Mouse (Mus musculus): ENCODE measurements around the gene 1700016C15Rik.
A peak's percentile ranks its signal among the peaks of the same experiment; 100 is the strongest.

Gene 1700016C15Rik

GRCm38 (mm10) chr1:177717057-177717835 lies 12.4 kb upstream of the 1700016C15Rik start:
- DNase-seq (ENCODE audit: low spot score), result no peak

- no peak for DNase-seq (ENCODE audit: low spot score)
Measured at GRCm38 (mm10) chr1:177718340-177719028, 11.1 kb upstream of the 1700016C15Rik start.

GRCm38 (mm10) chr1:177719029-177719427 lies 10.6 kb upstream of the 1700016C15Rik start:
- DNase-seq (ENCODE audit: low spot score), result no peak

- no peak for DNase-seq (ENCODE audit: low spot score)
Measured at GRCm38 (mm10) chr1:177723786-177724185, 5.8 kb upstream of the 1700016C15Rik start.

GRCm38 (mm10) chr1:177726870-177727269 lies 2.7 kb upstream of the 1700016C15Rik start:
- no peak for DNase-seq (ENCODE audit: low spot score)

- no peak for DNase-seq (ENCODE audit: low spot score)
Measured at GRCm38 (mm10) chr1:177727883-177728525, 1.6 kb upstream of the 1700016C15Rik start.

GRCm38 (mm10) chr1:177731973-177732372 lies 2.4 kb downstream of the 1700016C15Rik start:
- no peak for DNase-seq (ENCODE audit: low spot score)

GRCm38 (mm10) chr1:177737505-177738105 lies 8.0 kb downstream of the 1700016C15Rik start:
- DNase-seq (ENCODE audit: low spot score), result no peak

- no peak for DNase-seq (ENCODE audit: low spot score)
Measured at GRCm38 (mm10) chr1:177740707-177741106, 11.1 kb downstream of the 1700016C15Rik start.

- no peak for DNase-seq (ENCODE audit: low spot score)
Measured at GRCm38 (mm10) chr1:177742119-177742518, 12.5 kb downstream of the 1700016C15Rik start.

- no peak for DNase-seq (ENCODE audit: low spot score)
Measured at GRCm38 (mm10) chr1:177744521-177745325, 15.1 kb downstream of the 1700016C15Rik start.

- no peak for DNase-seq (ENCODE audit: low spot score)
Measured at GRCm38 (mm10) chr1:177747869-177748540, 18.4 kb downstream of the 1700016C15Rik start.

- no peak for DNase-seq (ENCODE audit: low spot score)
Measured at GRCm38 (mm10) chr1:177753496-177753895, 23.9 kb downstream of the 1700016C15Rik start.

GRCm38 (mm10) chr1:177757249-177757648 lies 27.6 kb downstream of the 1700016C15Rik start:
- DNase-seq (ENCODE audit: low spot score), result no peak

- DNase-seq (ENCODE audit: low spot score), result no peak
Measured at GRCm38 (mm10) chr1:177768931-177769330, 39.3 kb downstream of the 1700016C15Rik start.

- DNase-seq (ENCODE audit: low spot score), result no peak
Measured at GRCm38 (mm10) chr1:177777397-177777796, 47.8 kb downstream of the 1700016C15Rik start.

GRCm38 (mm10) chr1:177792835-177793234 lies 63.2 kb downstream of the 1700016C15Rik start:
- DNase-seq (ENCODE audit: low spot score), result no peak

GRCm38 (mm10) chr1:177794866-177795265 lies 65.3 kb downstream of the 1700016C15Rik start:
- DNase-seq (ENCODE audit: low spot score), result no peak

GRCm38 (mm10) chr1:177795421-177796192 lies 66.0 kb downstream of the 1700016C15Rik start:
- peak; percentile 60 for DNase-seq (ENCODE audit: low spot score)

Data from ovary, postnatal 10 days (tissue).